Mouse (Mus musculus): ENCODE data around the gene Vmn2r2. TPM values are rescaled to one million over a fixed set of nuclear protein-coding genes. Genes with fewer than 3 reads are reported as not detected.

The Vmn2r2 gene
- total RNA-seq (2021), result not detected
- long read RNA-seq, result 0 reads

- DNase-seq (ENCODE audit: low spot score in 2 of 2), result no peak
Observed at GRCm38 (mm10) chr3:64141878-64142508, at the start of gene Vmn2r2. Vmn2r2 (minus strand) TSS chr3:64141928.

- DNase-seq (ENCODE audit: low spot score in 2 of 2), result peak in 1 of 2 experiments; percentile 5
Observed at GRCm38 (mm10) chr3:64113352-64114046, 28.2 kb downstream of the Vmn2r2 start.

- no peak for DNase-seq (ENCODE audit: low spot score in 2 of 2)
Observed at GRCm38 (mm10) chr3:64112707-64113106, 29.0 kb downstream of the Vmn2r2 start.

- no peak for DNase-seq (ENCODE audit: low spot score in 2 of 2)
Observed at GRCm38 (mm10) chr3:64081247-64081646, 60.5 kb downstream of the Vmn2r2 start, which contains the start of gene Vmn2r1. Vmn2r1 (plus strand) TSS chr3:64081547.

Other genes starting within 250 kb of the Vmn2r2 start
- 1 to 10 TPM; 6.0 to 9.6 TPM for gene Plch1, start 242.5 kb downstream of the Vmn2r2 start, total RNA-seq (2021)
- gene E130311K13Rik, start 212.5 kb downstream of the Vmn2r2 start, total RNA-seq (2021), result 10 to 100 TPM; 11.7 to 14.0 TPM
- 10 to 100 TPM; 24.4 to 25.2 TPM for gene Slc33a1, start 177.2 kb downstream of the Vmn2r2 start, total RNA-seq (2021)
- 10 to 100 TPM; 38.3 to 39.4 TPM for gene Gmps, start 165.8 kb downstream of the Vmn2r2 start, total RNA-seq (2021)
- under 1 TPM; 0.78 to 0.89 TPM for gene Vmn2r1, start 60.4 kb downstream of the Vmn2r2 start, total RNA-seq (2021)
- not detected for gene Vmn2r3, start 147.8 kb upstream of the Vmn2r2 start, total RNA-seq (2021)